22 mouse cellular contexts compared by ENCODE assay signal in the genomic region with DNA sequence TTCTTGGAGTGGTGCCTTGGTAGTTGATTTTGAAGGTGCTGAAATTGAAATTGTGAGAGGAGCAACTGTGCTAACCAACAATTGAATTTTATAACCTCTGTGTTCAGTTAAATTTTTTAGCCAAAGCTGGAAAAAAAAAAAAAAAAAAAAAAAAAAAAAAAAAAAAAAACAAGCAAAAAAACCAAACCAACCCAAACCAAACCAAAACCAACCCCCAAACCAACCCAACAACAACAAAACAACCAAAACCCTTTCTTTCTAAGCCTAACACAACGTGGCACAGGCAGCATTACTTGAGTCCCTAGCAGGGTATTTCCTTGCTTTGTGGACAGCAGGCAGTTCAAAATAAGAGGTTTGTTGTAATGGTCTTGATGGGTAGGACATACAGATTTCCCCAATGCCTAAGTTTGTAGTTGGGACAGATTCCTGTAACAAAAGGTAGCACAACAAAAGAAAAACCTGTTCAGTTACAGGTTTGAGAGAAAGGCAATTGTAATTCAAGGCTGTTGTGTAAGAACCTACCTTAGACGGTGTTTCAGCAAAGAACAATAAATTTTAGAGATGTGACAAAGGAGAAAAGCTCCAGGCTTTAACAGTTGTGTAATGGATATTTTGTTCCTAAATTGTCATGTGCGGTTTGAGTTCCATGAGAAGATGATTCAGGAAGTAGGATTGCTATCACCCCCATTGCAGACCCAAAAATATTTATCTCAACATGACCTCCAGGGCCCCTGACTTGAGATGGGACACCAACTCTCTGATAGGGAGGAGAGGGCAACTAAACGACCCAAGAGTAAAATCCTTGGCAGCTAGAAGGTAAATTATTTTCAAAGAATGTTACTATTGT. TPM values are rescaled to one million over a fixed set of nuclear protein-coding genes. Genes with fewer than 3 reads are reported as not detected.
DNase-seq lines count a peak whose midpoint lies in the region; TF ChIP-seq lines count a peak whose summit lies in the region.
"Had no signal": no experiment of that assay in that cellular context is flagged by ENCODE, and none has a peak within 500 bp of the region (broad histone marks: within the 10 kb centered on the region; RNA-seq: fewer than 3 reads in every experiment).

No protein-coding gene starts in this region.

- H3K4me1 ChIP-seq in testis, adult 2 months (ENCODE audit: control insufficient read depth, insufficient read depth, low read length) = peaks cover 2% of the 10 kb centered on the region; the same call in 1 of the 2 replicates
- 0 out of 2 replicates have a peak, but pooled peaks cover 2% of the 10 kb centered on the region for H3K4me1 ChIP-seq in thymus, adult 2 months (replicated peaks; ENCODE audit: control insufficient read depth, insufficient read depth, low read length)
- H3K4me1 ChIP-seq: limb, embryonic 15.5 days had no signal

- H3K4me3 ChIP-seq in testis, adult 2 months (ENCODE audit: control insufficient read depth, low read depth, low read length) = no peak overlapping the region
- no peak overlapping the region for H3K4me3 ChIP-seq in macrophage (ENCODE audit: inconsistent target)
- no peak overlapping the region for H3K4me3 ChIP-seq in thymus, adult 2 months (ENCODE audit: control insufficient read depth, insufficient read depth, low read length)
- H3K4me3 ChIP-seq: embryonic facial prominence, embryonic 10.5 days; forebrain, embryonic 10.5 days; heart, embryonic 15.5 days; hindbrain, embryonic 13.5 days; limb, embryonic 15.5 days; stomach, embryonic 15.5 days had no signal

- H3K27me3 ChIP-seq in testis, adult 2 months (ENCODE audit: control insufficient read depth, insufficient read depth, low read length) = no peaks in the 10 kb centered on the region
- 0 out of 2 replicates have a peak, but pooled peaks cover under 1% of the 10 kb centered on the region for H3K27me3 ChIP-seq in thymus, adult 2 months (ENCODE audit: control insufficient read depth, insufficient read depth, low read length)
- H3K27me3 ChIP-seq: hindbrain, embryonic 13.5 days; limb, embryonic 15.5 days; Patski; stomach, embryonic 15.5 days had no signal

- 6% methylated on average over 4 of the region's 4 CpGs for WGBS in macrophage (ENCODE audit: missing documents)
- WGBS in thymus, adult 2 months = 18% methylated on average over 4 of the region's 4 CpGs

- TF ChIP-seq CTCF in testis, adult 2 months (IDR thresholded peaks at IDR 0.05; ENCODE audit: control insufficient read depth, insufficient read depth, insufficient replicate concordance, low read depth, low read length) = no peak
- no peak for TF ChIP-seq CTCF in thymus, adult 2 months (IDR thresholded peaks at IDR 0.05; ENCODE audit: borderline replicate concordance, control insufficient read depth, extremely low read depth, insufficient read depth, low read length, poor library complexity)

- no peak for DNase-seq in testis, postnatal 14 days (ENCODE audit: low spot score)
- peak; percentile 59 for DNase-seq in gonadal fat pad, adult 2 months (ENCODE audit: low read depth)
- no peak for DNase-seq in ovary, adult 18-20 months (ENCODE audit: low spot score)
- no peak for DNase-seq in right cerebral cortex, postnatal 25 days
- no peak for DNase-seq in thymus, adult 2 months
- no peak for DNase-seq in spleen, postnatal 14 days (ENCODE audit: low spot score in 2 of 2)
- DNase-seq: adrenal gland, postnatal 14 days; cerebellum, adult 9-11 months; gastrocnemius, postnatal 36 days; kidney, adult 11 months; left cerebral cortex, postnatal 4 days had no signal

- H3K79me2 ChIP-seq in macrophage (ENCODE audit: inconsistent target) = no peaks in the 10 kb centered on the region

- H3K27ac ChIP-seq in testis, adult 2 months (ENCODE audit: control insufficient read depth, insufficient read depth, low read depth, low read length) = peak overlapping the region; percentile 21; the same call in 1 of the 2 replicates
- H3K27ac ChIP-seq in macrophage = peak overlapping the region; percentile 93
- no peak overlapping the region for H3K27ac ChIP-seq in thymus, adult 2 months (ENCODE audit: control insufficient read depth, insufficient read depth, low read length)
- H3K27ac ChIP-seq: embryonic facial prominence, embryonic 10.5 days; forebrain, embryonic 10.5 days; heart, embryonic 15.5 days; hindbrain, embryonic 13.5 days; limb, embryonic 15.5 days; stomach, embryonic 15.5 days had no signal

- no peaks in the 10 kb centered on the region for H3K36me3 ChIP-seq in testis, adult 2 months (ENCODE audit: control insufficient read depth, insufficient read depth, low read length)
- H3K36me3 ChIP-seq in macrophage (ENCODE audit: inconsistent target) = no peaks in the 10 kb centered on the region
- no peaks in the 10 kb centered on the region for H3K36me3 ChIP-seq in thymus, adult 2 months (ENCODE audit: control insufficient read depth, insufficient read depth, low read length)
- H3K36me3 ChIP-seq: embryonic facial prominence, embryonic 10.5 days; forebrain, embryonic 10.5 days; heart, embryonic 15.5 days; hindbrain, embryonic 13.5 days; limb, embryonic 15.5 days; stomach, embryonic 15.5 days had no signal

- no peak for TF ChIP-seq POLR2A in testis, adult 2 months (IDR thresholded peaks at IDR 0.05; ENCODE audit: control insufficient read depth, low read depth, low read length)
- TF ChIP-seq POLR2A in thymus, adult 2 months (IDR thresholded peaks at IDR 0.05; ENCODE audit: control insufficient read depth, extremely low read depth, insufficient read depth, low read length, poor library complexity) = no peak

RNA-seq across cellular contexts. Expression of a gene that starts 4.8 kb away (rescaled TPM):
- polyA plus RNA-seq in testis, adult 2 months (2012; rRNA removed) = 3.1 and 3.7 TPM in 2 replicates
- polyA plus RNA-seq in gonadal fat pad, adult 2 months (2012; rRNA removed) = 32.0 and 42.0 TPM in 2 replicates
- total RNA-seq in macrophage (2018; cell fraction: chromatin; rRNA removed) = 10 to 100 TPM; 15.3 to 83.8 (median 34.8) TPM
- total RNA-seq in macrophage (2018; cell fraction: cytosol; rRNA removed) = 10 to 100 TPM in 7 of 26 experiments, 1 to 10 TPM in 19; 3.2 to 13.4 (median 5.5) TPM
- 10 to 100 TPM in 20 of 26 experiments, 1 to 10 TPM in 6; 5.8 to 65.4 (median 22.8) TPM for total RNA-seq in macrophage (2018; cell fraction: nucleus; rRNA removed)
- polyA plus RNA-seq in macrophage (2018) = 7.7 to 11.7 TPM (median 8.2 TPM) in 3 replicates
- polyA plus RNA-seq in thymus, adult 2 months (2012; rRNA removed) = 2.7 and 3.4 TPM in 2 replicates
- total RNA-seq: monocyte, adult 5-6 weeks; neutrophil, adult 5-6 weeks had no signal
